Mouse (Mus musculus): ENCODE data around the gene Vgll4.

Gene Vgll4

DNA sequence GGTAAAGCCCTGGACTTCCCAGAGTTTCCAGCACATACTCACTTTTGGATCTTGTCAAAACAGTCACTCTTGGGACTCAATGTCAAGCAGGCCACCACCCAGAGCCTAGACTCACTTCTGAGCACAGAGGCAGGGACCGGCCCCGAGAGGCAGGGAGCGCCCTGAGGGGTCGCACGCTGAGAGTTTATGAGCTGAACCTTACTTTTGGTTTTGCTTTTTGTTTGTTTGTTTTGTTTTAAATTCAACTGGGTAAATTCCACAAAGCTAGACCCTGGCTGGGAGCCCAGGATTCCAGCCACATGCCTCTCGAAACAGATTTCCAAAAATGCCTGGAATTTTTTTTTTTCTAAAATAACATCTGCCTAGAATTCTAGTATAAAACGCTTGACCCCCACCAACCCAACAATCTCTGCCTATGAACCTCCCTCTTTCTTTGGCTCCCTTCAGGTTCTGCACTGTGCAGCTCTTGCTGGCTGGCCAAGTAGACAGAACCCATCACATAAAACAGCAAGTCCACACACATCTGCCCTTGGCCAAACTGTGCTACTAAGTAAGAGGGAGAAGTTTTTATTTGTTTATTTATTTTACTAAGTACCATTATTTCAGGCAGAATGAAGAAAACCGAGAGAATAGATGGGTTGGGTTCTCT is 28.5 kb downstream of the Vgll4 start:
- CTCF ChIA-PET = no interaction called here

DNA sequence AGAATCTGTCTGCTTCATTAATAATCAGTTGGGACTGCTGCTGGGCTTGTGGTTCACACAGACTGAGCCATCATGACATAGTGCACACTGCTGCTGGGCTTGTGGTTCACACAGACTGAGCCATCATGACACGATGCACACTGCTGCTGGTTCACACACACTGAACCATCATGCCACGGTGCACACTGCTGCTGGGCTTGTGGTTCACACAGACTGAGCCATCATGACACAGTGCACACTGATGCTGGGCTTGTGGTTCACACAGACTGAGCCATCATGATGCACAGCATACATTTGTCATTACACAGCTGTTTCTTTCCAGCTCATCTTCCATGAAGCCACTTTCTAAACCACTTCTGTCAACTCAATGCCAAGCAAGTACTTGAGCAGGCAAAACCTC is 30.1 kb downstream of the Vgll4 start:
- CTCF ChIA-PET = no interaction called here

DNA sequence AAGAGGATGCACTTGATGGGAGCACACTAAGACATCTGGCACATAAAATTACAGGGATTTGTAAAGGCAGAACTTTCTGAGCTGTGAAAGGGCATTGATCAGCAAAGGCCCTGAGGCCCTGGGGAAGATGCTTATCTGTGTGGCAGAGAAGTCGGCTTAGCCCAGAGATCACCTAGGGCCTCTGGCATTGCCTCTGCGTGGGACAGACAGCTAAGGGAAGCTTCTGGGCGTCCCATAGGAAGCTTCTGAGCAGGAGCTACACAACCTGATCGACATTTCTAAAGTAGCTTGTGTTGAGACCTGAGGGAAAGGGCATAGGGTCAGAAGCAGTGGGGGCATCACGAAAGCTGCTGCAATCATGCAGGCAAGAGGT is 32.9 kb downstream of the Vgll4 start:
- CTCF ChIA-PET = no interaction called here

DNA sequence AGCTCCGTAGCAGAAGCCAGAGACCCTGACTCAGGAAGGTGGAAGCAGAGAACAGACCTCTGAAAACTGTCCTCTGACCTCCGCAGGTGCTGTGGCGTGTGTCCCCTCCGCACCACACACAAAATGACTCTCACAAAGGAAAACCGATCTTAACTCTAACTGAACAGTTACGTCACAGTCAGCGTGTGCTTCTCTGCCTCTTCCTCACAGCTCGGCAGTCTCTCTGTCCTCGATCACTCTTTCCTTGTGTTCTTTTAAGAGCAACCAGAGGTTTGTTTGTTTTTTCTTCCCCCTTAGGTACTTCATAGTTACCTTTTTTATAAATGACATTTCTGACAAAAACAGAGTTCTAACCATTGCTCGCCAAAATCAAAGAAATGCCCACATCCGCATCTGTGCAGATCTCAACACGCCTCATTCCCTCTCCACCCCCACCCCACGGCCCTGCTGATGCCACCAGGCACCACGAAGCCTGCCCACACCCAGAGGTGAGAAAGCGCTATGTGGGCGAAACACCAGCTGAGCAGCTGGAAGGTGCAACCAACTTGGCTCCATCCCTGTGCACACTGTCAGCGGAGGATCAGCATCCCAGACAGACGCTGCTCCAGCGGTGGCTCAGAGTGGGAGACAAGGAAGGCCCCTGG is 33.4 kb downstream of the Vgll4 start:
- CTCF ChIA-PET = interaction anchor here (0.5 kb wide), 1 partner anchor 14 kb away, joined by 3 read pairs; no protein-coding TSS in a partner anchor

DNA sequence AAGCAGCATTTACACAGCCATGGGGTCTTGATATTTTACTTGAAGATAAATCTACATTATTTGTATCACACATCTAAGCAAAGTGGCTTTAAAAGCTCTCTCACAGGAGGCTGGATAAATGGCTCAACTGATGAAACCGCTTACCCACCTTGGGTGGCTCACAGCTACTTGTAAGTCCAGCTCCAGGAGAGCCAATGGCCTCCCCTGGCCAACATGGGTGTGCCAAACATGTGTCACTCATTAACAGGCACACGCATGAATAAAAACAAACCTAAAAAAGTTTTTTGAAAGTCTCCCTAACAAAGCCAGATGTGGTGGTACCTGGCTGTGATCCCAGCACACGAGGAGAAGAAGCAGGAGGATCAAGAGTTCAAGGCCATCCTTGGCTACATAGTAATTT is 34.4 kb downstream of the Vgll4 start:
- CTCF ChIA-PET = no interaction called here

DNA sequence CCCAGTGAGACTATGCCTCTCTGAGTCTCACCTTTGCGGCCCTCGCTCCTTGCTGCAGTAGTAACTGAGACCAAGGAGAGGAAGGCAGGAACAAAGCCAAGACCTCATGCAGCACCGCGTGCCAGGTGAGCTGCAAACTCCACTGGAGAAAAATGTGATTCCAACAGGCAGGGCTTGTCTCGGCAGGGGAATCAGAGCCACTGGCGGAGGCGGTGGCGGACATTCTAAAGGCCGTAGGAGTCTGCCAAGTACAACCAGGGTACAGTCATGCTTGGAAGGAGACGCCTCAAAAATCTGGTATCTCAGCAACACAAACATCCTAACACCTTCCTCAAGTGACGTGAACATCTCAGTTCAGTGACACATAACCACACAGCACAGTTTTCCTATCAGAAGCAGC is 35.7 kb downstream of the Vgll4 start:
- CTCF ChIA-PET = interaction anchor here (0.5 kb wide), 1 partner anchor 47 kb away, joined by 3 read pairs; no protein-coding TSS in a partner anchor

DNA sequence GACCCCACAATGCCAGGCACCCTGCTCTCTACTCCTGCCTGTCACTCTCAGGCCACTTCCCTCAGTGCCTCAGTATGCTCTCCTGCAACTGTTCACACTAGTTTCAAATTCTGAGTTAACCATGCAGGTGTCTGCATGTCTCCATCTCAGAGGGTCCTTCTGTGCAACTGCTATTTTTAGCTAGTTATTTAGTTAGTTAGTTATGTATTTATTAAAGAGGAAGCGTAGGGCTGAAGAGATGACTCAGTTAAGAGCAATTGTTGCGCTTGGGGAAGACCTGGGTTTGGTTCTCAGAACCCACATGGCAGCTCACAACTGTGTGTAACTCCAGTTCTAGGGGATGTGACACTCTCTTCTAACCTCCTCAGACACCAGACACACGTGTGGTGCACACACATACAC is 36.8 kb downstream of the Vgll4 start:
- CTCF ChIA-PET = interaction anchor here (0.7 kb wide), 1 partner anchor 128 kb away, joined by 3 read pairs; no protein-coding TSS in a partner anchor

DNA sequence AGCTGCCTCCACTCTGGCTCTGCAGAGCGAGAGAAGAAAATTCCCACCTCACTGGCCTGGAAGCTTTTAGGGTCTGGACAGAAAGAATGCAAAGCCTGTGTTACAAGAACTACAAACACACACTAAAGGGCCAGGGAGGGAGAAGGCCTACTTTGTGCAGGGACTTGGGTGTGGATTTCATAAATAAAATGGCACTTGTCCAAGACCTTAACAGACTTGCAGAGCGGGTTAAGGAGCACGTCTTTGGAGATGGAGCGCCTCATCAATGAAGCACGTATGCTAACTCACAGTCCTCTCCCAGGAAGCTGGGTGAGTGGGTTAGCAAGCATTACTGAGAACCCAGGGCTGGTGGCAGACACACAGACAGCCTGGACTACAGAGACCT is 37.7 kb downstream of the Vgll4 start:
- CTCF ChIA-PET = no interaction called here

- CTCF ChIA-PET = interaction anchor here (0.6 to 1.1 kb wide), 2 partner anchors 76 to 84 kb away, joined by 3 read pairs; no protein-coding TSS in a partner anchor
These were observed 38.3 kb downstream of the Vgll4 start for GRCm38 (mm10) chr6:114931212-114932115.

DNA sequence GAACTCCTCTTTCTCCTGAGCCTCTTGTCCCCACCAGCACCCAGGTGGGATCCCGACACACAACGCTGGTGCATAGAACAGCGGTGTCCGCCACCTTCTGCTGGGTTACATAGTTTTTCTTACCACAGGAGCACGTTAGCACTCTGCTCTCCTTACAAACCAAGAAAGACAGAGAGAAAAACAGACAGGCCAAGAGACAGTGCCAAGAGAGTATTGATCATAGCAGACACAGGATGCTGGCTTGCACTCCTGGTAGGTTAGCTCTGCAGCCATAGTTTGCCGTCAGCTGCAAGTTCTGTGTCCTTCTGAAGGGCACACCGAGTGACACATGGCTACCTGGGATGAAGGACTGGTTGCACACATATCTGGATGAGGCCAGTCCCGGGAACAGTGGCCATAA is 39.1 kb downstream of the Vgll4 start:
- CTCF ChIA-PET = interaction anchor here (0.6 to 1.1 kb wide), 2 partner anchors 77 to 85 kb away, joined by 3 read pairs; no protein-coding TSS in a partner anchor

GRCm38 (mm10) chr6:114930038-114930591 is 39.7 kb downstream of the Vgll4 start:
- CTCF ChIA-PET = interaction anchor here (1.1 to 2.6 kb wide), 2 partner anchors 80 to 85 kb away, joined by 3 to 13 read pairs; no protein-coding TSS in a partner anchor

GRCm38 (mm10) chr6:114929346-114929745 is 40.4 kb downstream of the Vgll4 start:
- CTCF ChIA-PET = interaction anchor here (0.7 to 2.6 kb wide), 4 partner anchors 77 to 1084 kb away, joined by 3 to 13 read pairs (median 7); no protein-coding TSS in a partner anchor

GRCm38 (mm10) chr6:114928462-114928861 is 41.3 kb downstream of the Vgll4 start:
- CTCF ChIA-PET = interaction anchor here (0.6 to 2.6 kb wide), 8 partner anchors 10 to 283 kb away, joined by 3 to 13 read pairs (median 4); no protein-coding TSS in a partner anchor

DNA sequence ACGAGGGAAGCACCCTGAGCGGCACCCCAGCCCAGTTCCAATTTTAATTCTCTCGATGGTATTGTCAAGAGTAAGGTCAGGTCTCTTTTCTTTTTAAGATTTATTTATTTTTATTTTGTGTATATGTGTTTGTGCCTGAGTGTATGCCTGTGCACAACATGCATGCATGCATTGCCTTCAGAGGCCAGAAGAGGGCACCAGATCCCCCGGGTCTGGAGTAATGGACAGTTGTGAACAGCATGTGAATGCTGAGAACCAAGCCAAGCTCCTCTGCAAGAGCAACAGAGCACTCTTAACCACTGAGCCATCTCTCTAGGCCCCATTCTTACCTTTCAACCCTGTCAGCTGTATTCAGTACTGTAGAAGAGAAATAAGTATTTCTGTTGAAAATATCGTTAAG is 42.4 kb downstream of the Vgll4 start:
- CTCF ChIA-PET = interaction anchor here (0.5 to 2.6 kb wide), 5 partner anchors 9 to 282 kb away, joined by 3 to 13 read pairs (median 4); no protein-coding TSS in a partner anchor

DNA sequence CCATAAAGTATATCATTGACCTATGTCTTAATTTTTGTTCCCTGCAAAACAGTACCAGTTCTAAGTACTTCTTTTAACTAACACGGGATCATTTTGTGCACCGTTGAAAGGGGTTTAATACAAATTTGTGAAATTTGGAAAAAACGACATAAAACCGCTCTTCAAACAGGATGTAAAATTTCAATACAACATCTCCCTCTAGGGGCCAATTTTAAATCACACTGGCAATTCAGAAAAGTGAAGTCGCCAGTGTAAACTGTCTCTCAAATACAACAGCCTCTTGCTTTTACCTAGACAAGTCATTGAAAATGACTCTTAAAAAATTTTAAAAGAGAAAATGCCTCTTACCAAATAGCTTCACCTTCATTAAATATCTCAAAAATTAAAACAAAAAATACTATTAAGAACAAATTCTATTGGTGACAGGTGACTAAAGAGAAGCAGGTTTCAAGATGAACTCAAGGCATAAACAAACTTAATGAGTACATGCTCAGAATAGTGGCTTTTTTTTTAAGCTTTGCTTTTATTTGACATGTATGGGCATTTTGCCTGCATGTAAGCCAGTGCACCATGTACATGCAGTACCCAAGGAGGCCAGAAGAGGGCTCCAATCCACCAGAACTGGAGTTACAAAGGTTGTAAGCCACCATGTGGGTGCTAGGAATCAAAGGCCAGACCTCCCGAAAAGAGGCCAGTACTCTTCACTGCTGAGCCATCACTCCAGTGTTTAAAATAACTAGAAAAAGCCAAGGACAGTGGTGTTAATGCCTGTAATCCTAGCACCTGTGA is 43.2 kb downstream of the Vgll4 start:
- CTCF ChIA-PET = interaction anchor here (0.7 to 1.9 kb wide), 5 partner anchors 8 to 138 kb away, joined by 3 to 5 read pairs (median 3); no protein-coding TSS in a partner anchor

GRCm38 (mm10) chr6:114925196-114925595 is 44.6 kb downstream of the Vgll4 start:
- CTCF ChIA-PET = no interaction called here

- CTCF ChIA-PET = interaction anchor here (0.6 to 1.2 kb wide), 10 partner anchors 14 to 673 kb away, joined by 3 to 5 read pairs (median 3); no protein-coding TSS in a partner anchor
These were observed 47.3 kb downstream of the Vgll4 start for GRCm38 (mm10) chr6:114922355-114923096.

GRCm38 (mm10) chr6:114921632-114922354 is 48.0 kb downstream of the Vgll4 start:
- CTCF ChIA-PET = interaction anchor here (0.6 kb wide), 2 partner anchors 200 to 674 kb away, joined by 3 read pairs; no protein-coding TSS in a partner anchor
